Mouse (Mus musculus) embryonic fibroblast, embryonic 13.5 days (primary cell): ENCODE data around the gene Atxn7. TPM values are rescaled to one million over a fixed set of nuclear protein-coding genes. Genes with fewer than 3 reads are reported as not detected.
A peak's percentile ranks its signal among the peaks of the same experiment; 100 is the strongest.

Experiments
- H3K27ac ChIP-seq: 2 replicates; pipeline ENCODE4 v1.5.1; 2012; ENCODE audit warnings: low read length, control low read depth, inconsistent platforms; ENCODE audit not compliant: insufficient read depth
- H3K4me1 ChIP-seq: 2 replicates; pipeline ENCODE4 v1.6.1; 2011; ENCODE audit warnings: low read length; ENCODE audit not compliant: control insufficient read depth, insufficient read depth
- H3K4me3 ChIP-seq: 2 replicates; pipeline ENCODE4 v1.5.1; 2011; ENCODE audit warnings: mild to moderate bottlenecking, control low read depth, low read length; ENCODE audit not compliant: insufficient read depth
- CTCF ChIP-seq: IDR thresholded peaks from 2 replicates; pipeline ENCODE4 v1.5.1; 2011; ENCODE audit warnings: mild to moderate bottlenecking, control low read depth, low read length, moderate library complexity, borderline replicate concordance; ENCODE audit not compliant: insufficient read depth
- POLR2A ChIP-seq: IDR thresholded peaks from 2 replicates; pipeline ENCODE4 v1.6.1; 2011; ENCODE audit warnings: low read depth, mild to moderate bottlenecking, control low read depth, low read length, moderate library complexity
- polyA plus RNA-seq: library from polyadenylated mRNA; stranded (reverse); fragments of >200 nt; gene quantifications from 2 replicates; pipeline ENCODE4 v1.2.4, GENCODE M21; 2011; ENCODE audit warnings: low read depth; ENCODE audit not compliant: missing spikeins, insufficient read length

The Atxn7 gene
- polyA plus RNA-seq, 1 experiment, result 14.2 TPM

DNA sequence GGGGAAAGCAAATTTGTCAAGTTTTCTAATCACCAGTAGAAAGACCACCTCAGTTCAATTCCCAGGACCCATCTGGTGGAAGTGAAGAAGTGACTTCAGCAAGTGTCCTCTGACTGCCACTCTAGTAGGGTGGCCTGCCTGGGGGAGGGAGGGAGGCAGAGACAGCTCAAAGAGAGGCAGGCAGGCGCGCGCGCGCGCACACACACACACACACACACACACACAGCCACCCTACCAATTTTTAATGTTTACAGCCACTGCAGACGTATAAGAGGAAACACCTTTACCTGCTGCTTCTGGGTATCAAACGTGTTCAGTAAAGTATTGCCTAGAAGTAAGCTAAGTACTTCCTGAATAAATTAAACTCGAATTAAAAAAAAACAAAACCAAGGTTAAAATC is 1.2 kb upstream of the Atxn7 start:
- peak overlapping the region; percentile 90 for H3K4me3 ChIP-seq
- peaks cover 3% of the 10 kb centered on the region for H3K4me1 ChIP-seq
- H3K27ac ChIP-seq, result no peak overlapping the region
- no peak for TF ChIP-seq POLR2A
- no peak for TF ChIP-seq CTCF

DNA sequence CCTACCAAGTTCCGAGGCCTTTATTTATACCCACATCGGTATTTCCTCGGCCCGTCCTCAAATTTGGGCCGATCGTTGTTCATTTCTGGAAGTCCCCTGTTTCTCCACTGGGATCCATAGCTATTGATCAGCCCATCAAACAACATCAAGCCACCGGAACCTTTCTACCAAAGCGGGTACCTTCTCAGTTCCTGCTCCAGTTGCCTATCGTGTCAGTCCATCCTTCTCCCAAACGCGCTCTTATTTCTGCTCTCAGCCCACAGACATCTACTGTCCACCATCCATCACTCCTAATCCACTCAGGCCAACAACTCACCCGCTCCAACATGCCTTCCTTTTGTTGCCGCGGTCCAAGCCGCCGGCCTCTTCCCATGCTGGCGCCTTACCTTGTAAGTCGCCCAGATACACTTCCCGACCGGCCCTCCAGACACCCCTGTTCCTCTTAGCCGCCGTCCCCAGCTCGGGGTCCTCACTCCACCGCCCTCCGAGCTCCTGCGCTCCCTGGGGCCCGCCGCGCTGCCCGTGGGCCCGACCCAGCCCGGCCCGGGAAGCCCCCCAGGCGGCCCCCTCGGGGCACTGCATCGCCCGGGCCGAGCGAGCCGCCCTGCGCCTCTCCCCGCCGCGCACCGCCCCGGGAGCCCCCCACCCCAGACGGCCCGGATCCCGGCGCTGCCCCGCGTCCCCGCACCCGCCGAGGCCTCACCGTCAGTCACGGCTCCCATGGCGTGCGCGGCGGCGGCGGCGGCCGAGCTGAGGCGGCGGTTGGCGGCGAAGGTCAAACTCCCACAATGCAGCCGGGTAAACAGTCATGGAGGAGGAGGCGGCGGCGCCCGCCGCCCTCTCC is 536 bp upstream of the Atxn7 start:
- Histone ChIP-seq H3K27ac (peak overlapping the region; percentile 30; the same call in 1 of the 2 replicates), H3K4me1 (peaks cover 3% of the 10 kb centered on the region), H3K4me3 (peak overlapping the region; percentile 90)
- TF ChIP-seq POLR2A (peak; percentile 47), CTCF (no peak)

DNA sequence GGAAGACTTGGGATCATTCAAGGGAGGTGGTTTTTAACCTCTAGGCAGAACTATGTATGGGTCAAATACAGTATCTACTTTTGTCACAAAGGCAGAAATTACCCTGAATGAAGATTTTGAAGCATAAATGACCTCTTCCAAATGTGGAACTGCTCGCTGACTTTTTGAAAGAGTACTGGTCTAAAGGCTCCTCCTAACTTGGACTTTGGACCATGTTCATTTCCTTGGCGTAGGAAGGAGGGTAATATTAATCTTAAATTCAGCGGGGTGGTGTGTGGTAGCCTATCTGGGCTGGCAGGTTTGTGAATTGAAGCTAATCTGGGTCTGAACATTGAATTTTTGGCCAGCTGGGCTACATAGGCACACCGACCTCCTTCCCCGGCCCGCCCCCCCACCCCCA is 1.2 kb downstream of the Atxn7 start:
- H3K4me3 ChIP-seq, result no peak overlapping the region
- H3K27ac ChIP-seq, result no peak overlapping the region
- H3K4me1 ChIP-seq, result peaks cover 3% of the 10 kb centered on the region
- TF ChIP-seq POLR2A (no peak), CTCF (no peak)

DNA sequence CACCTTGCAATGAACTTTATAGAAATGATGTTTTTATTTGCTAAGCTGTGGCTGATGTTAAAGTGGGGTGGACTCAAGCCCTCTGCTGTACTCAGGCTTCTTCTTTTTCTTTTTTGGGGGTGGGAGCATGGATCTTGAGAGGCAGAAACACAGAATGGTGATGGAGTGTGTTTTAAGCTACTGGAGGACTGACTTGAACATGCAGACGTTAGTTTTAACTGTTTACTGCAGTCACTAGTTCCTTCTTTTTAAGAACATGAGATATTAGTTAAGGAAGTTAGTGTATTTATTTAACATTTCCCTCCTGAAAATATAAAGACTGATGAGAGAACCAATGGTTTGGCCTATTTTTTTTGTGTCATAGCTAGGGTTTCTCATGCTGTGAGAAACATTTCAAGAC is 2.3 kb downstream of the Atxn7 start:
- H3K27ac ChIP-seq, result no peak overlapping the region
- H3K4me1 ChIP-seq, result no peaks in the 10 kb centered on the region

DNA sequence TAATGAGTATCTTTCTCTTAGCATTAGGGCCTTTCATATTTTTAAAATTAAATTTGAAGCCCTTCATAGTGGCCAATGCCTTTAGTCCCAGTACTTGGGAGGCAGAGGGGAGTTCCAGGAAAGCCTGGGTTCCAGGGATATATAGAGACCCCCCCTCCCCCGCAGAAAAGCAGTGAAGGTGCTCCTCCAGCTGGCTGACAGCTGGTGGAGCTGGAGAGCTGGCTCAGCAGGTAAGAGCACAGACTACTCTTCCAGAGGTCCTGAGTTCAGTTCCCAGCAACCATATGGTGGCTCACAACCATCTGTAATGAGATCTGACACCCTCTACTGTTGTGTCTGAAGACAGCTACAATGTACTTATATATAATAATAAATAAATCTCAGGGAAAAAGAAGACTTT is 6.4 kb downstream of the Atxn7 start:
- no peak for TF ChIP-seq POLR2A
- TF ChIP-seq CTCF, result no peak
- Histone ChIP-seq H3K4me1 (no peaks in the 10 kb centered on the region), H3K27ac (no peak overlapping the region), H3K4me3 (no peak overlapping the region)

More for the DNA sequence above, 2.3 kb downstream of the Atxn7 start:
- no peak overlapping the region for H3K4me3 ChIP-seq
- no peak for TF ChIP-seq POLR2A

DNA sequence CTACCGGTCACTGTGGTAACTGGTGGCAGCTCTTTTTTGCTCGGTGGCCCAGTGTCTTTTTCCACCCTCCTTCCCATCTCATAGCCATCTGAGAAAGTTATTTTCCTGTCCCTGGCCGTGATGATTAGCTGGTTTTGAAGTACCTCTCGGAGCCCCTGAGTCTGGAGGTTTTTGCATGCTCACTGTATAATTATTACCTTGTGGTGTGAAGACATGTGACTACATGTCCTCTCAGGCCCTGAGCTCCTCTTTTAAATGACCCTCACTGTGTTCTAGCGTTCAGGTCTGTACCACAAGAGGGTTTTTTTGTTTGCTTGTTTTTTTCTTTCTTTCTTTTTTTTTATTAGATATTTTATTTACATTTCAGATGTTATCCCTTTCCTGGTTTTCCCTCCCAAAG is 7.2 kb downstream of the Atxn7 start:
- no peak for TF ChIP-seq CTCF
- TF ChIP-seq POLR2A, result no peak
- Histone ChIP-seq H3K4me1 (no peaks in the 10 kb centered on the region), H3K4me3 (no peak overlapping the region), H3K27ac (no peak overlapping the region)

DNA sequence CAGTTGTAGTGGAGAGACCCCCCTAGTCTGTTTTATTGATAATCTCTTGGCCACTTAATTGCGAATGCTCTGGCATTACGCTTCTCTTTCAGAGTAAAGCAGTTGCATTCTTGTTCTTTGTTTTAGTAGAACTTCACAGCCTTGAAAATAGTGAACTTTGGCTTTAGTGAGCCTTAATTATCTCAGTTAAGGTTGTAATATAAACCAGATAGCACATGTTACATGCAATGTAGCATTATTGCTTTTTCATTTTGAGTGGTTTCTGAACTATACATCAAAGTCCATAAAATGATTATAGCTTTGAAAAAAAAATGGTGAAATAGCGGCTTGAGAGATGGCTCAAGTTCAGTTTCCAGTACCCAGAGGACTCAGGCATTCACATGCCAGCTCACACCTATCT is 9.3 kb downstream of the Atxn7 start:
- no peaks in the 10 kb centered on the region for H3K4me1 ChIP-seq
- H3K4me3 ChIP-seq, result no peak overlapping the region
- H3K27ac ChIP-seq, result no peak overlapping the region
- TF ChIP-seq CTCF, result no peak
- no peak for TF ChIP-seq POLR2A

DNA sequence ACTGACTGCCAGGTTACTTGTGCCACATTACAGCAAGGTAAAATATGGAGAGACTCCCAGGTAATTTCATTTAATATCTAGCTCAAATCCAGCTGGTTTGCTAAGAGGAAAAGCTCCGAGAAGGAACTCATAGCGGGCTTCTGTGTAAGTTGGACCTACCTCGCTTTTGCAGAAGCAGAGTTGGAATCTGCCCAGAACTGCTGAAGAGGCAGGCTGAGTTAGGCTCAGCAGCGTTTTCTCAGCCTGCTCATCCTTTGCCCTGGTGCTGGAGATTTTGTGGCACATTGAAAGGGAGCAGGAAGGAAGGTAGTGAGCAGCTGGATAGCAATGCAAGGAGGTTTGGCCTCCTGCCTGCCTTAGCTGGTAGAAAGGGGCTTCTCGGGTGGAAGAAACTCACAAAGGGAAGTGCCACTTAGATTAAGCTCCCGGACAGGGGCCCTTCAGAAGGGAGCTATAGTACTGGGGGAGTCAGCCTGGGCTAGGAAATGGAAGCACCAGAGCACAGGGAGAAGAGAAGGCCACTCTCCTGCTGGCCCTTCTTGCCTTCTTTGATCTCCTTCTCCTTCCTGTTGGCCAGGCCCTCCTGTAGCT is 10.5 kb downstream of the Atxn7 start:
- Histone ChIP-seq H3K4me1 (no peaks in the 10 kb centered on the region), H3K27ac (no peak overlapping the region), H3K4me3 (no peak overlapping the region)
- TF ChIP-seq POLR2A (no peak), CTCF (no peak)

DNA sequence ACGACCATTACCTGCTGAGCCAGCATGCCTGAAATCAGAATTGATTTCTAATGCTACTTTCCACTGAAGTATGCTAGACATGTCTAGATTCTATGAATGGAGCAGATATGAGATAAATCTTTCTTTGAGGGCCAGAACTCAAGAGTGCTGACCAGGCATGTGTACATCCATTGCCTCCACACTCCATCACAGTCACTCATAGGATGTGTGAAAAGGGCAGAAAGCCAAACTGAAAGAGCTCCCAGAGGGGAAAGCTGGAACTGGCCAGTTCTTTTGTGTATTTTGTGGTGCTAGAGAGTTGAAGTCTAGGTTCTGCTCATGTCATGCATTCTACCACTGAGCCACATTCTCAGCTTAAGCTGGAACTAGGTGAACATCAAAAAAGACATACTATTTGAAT is 16.3 kb downstream of the Atxn7 start:
- Histone ChIP-seq H3K4me3 (no peak overlapping the region), H3K4me1 (no peaks in the 10 kb centered on the region; the same call in 1 of the 2 replicates), H3K27ac (no peak overlapping the region)
- TF ChIP-seq POLR2A, result no peak
- TF ChIP-seq CTCF, result no peak

DNA sequence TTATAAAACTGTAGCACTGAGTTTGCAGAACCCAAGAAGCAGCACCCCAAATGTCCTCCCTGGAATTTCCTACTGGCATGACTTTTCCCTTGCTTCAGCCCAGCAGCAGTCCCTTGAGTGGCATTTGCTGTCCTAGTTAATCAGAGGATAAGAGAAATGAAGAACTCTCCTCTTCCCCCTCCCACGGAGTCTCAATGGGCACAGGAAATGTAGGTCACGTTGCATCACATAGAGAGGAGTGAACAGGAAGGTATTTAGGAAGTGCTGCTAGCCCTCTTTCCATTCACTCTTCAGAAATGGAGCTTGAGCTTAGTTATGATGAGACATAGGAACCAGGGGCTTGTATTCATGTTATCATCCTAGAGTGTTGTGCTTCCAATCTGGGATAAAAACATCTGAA is 20.0 kb downstream of the Atxn7 start:
- Histone ChIP-seq H3K4me3 (no peak overlapping the region), H3K4me1 (no peaks in the 10 kb centered on the region; the same call in 1 of the 2 replicates), H3K27ac (no peak overlapping the region)
- no peak for TF ChIP-seq CTCF
- TF ChIP-seq POLR2A, result no peak
